Comparison of ENCODE assay signal across 8 mouse cellular contexts in the genomic region with DNA sequence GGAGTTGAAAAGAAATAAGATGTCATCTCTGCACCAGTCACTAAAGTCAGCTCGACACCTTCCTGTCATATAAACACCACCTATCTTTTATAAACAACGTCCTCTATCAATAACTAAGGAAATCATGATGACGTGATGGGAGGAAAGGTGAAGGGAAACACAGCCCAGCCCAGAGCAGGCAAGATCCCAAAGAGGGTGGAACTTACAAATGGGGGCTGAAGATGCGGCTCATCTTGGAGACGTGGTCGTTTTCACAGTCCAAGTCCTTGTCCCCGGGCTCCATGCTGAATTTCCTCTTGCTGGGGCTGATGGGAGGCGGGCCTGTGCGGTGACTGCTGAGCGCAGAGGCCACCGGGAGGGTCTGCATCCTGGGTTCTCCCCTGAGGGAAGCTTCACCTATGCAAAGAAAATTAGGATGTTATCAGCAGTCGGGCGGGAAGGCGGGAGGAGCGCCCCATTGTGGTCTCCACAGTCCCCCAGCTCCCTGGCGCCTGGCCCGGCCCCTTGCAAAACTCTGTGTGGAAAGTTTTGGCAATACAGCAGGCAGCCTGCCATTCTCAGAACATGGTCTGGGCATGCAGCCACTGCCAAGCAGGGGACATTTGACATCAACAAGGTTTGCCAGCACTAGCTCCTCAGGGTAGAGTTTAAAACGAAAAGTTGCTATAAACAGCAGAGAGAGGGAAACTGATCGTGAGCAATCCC.
DNase-seq lines count a peak whose midpoint lies in the region; ATAC-seq lines count a peak whose summit lies in the region.

No protein-coding gene starts in this region.

- H3K27me3 ChIP-seq in intestine, embryonic 16.5 days (replicated peaks; ENCODE audit: control insufficient read depth, insufficient read depth, low read length), result no peaks in the 10 kb centered on the region
- H3K27me3 ChIP-seq in stomach, embryonic 16.5 days (ENCODE audit: control insufficient read depth, insufficient read depth, low read length), result no peaks in the 10 kb centered on the region

- WGBS in intestine, embryonic 16.5 days, result 48% methylated on average over 19 of the region's 19 CpGs
- WGBS in stomach, embryonic 16.5 days, result 45% methylated on average over 19 of the region's 19 CpGs

- peak overlapping the region; percentile 33 for H3K27ac ChIP-seq in intestine, embryonic 16.5 days (ENCODE audit: low read length)
- peak overlapping the region; percentile 45 for H3K27ac ChIP-seq in stomach, embryonic 16.5 days (ENCODE audit: low read length)

- H3K4me1 ChIP-seq in intestine, embryonic 16.5 days (ENCODE audit: control insufficient read depth, insufficient read depth, low read length), result peaks cover 62% of the 10 kb centered on the region
- peaks cover 82% of the 10 kb centered on the region for H3K4me1 ChIP-seq in stomach, embryonic 16.5 days (ENCODE audit: control insufficient read depth, insufficient read depth, low read length)

- peak overlapping the region; percentile 36 for H3K9ac ChIP-seq in intestine, embryonic 16.5 days (ENCODE audit: low read depth, low read length)
- peak overlapping the region; percentile 17; the same call in 1 of the 2 replicates for H3K9ac ChIP-seq in stomach, embryonic 16.5 days (ENCODE audit: low read length)

- no peak overlapping the region for H3K4me2 ChIP-seq in intestine, embryonic 16.5 days (ENCODE audit: low read depth, low read length)
- H3K4me2 ChIP-seq in stomach, embryonic 16.5 days (ENCODE audit: low read depth, low read length), result no peak overlapping the region; the same call in 1 of the 2 replicates

- ATAC-seq in intestine, embryonic 16.5 days, result no peak
- peak; percentile 28 for ATAC-seq in megakaryocyte-erythroid progenitor cell, adult 5-6 weeks (replicated peaks; ENCODE audit: low FRiP score, low TSS enrichment, poor library complexity, severe bottlenecking)
- ATAC-seq in stomach, embryonic 16.5 days (ENCODE audit: insufficient read depth, low FRiP score), result no peak

- H3K4me3 ChIP-seq in intestine, embryonic 16.5 days (ENCODE audit: low read length), result no peak overlapping the region
- no peak overlapping the region for H3K4me3 ChIP-seq in stomach, embryonic 16.5 days (replicated peaks; ENCODE audit: low read length)

- H3K36me3 ChIP-seq in intestine, embryonic 16.5 days (ENCODE audit: control insufficient read depth, insufficient read depth, low read length), result peaks cover 3% of the 10 kb centered on the region; the same call in 1 of the 2 replicates
- H3K36me3 ChIP-seq in stomach, embryonic 16.5 days (ENCODE audit: control insufficient read depth, insufficient read depth, low read length), result no peaks in the 10 kb centered on the region; the same call in 1 of the 2 replicates

- H3K9me3 ChIP-seq in intestine, embryonic 16.5 days (ENCODE audit: control insufficient read depth, low read length), result no peaks in the 10 kb centered on the region
- H3K9me3 ChIP-seq in stomach, embryonic 16.5 days (replicated peaks; ENCODE audit: control insufficient read depth, low read length), result no peaks in the 10 kb centered on the region

- DNase-seq in adrenal gland, adult 2 months, result peak; percentile 95
- peak; percentile 85 to 90 for DNase-seq in cerebellum, postnatal 25 days
- peak; percentile 65 to 80 for DNase-seq in gastrocnemius, postnatal 4 days (ENCODE audit: low spot score in 2 of 2)
- DNase-seq in left cerebral cortex, adult 9 months (ENCODE audit: low spot score in 2 of 2), result peak; percentile 61 to 85
- DNase-seq in spleen, adult 12 weeks (ENCODE audit: low spot score), result no peak
